Mouse (Mus musculus): Measurements from ENCODE around the gene Pak2. TPM values are rescaled to one million over a fixed set of nuclear protein-coding genes. Genes with fewer than 3 reads are reported as not detected.
A peak's percentile ranks its signal among the peaks of the same experiment; 100 is the strongest.

The Pak2 gene
- 43.8 and 47.4 TPM in 2 replicates for polyA plus RNA-seq (2015; fragmentation: Nextera tagmentation; extraction: Ambion mirVana)

GRCm38 (mm10) chr16:32078991-32079511 lies at the start of gene Pak2:
TSS of gene Pak2 (minus strand) at chr16:32079342.
- peak; percentile 88 for DNase-seq (ENCODE audit: low spot score)

- no peak for DNase-seq (ENCODE audit: low spot score)
Measured at GRCm38 (mm10) chr16:32127046-32127445, 47.9 kb upstream of the Pak2 start.

- no peak for DNase-seq (ENCODE audit: low spot score)
Measured at GRCm38 (mm10) chr16:32125364-32125763, 46.2 kb upstream of the Pak2 start.

DNA sequence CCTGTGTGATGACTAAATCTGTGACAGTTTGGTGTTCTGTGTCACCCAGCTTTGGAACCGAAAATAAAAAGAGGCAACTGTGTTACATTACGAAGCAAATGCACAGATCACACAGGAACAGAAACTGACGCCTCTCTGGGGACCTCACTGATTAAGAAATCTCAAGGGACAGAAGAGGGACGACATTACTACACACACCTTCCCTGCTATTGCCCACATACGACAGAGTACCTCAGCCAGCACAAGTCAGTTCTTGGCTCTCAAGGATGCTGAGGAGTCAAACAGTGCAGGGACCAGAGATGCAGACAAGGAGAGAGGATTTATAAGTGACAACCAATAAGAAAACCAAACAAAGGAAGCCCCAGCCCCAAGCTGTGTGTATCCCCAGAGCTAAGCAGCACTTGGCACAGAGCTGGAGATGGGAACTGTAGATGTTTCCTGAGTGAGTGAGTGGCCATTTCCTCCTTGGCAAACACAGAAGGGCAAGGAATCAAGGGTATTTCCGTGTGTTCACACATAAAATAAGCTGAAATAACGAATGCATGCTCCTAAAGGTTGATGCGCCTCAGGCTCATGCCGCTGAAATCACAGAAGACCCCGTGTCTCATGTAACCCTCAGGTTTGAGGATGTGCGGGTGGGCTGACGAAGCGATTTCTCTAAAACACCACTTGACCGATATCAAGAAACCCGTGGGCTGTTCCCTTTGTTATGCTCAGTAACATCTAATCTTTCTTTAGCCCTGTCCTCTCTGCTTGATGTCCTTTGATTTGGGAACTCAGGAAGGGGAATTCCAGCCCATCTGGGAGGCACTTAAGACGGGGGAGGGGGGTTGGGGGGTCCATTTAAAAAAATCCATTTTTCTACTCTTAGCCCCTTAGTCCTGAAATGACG lies 45.5 kb upstream of the Pak2 start:
- no peak for DNase-seq (ENCODE audit: low spot score)

- DNase-seq (ENCODE audit: low spot score) = no peak
Measured at GRCm38 (mm10) chr16:32124020-32124419, 44.9 kb upstream of the Pak2 start.

- no peak for DNase-seq (ENCODE audit: low spot score)
Measured at GRCm38 (mm10) chr16:32120454-32120853, 41.3 kb upstream of the Pak2 start.

DNA sequence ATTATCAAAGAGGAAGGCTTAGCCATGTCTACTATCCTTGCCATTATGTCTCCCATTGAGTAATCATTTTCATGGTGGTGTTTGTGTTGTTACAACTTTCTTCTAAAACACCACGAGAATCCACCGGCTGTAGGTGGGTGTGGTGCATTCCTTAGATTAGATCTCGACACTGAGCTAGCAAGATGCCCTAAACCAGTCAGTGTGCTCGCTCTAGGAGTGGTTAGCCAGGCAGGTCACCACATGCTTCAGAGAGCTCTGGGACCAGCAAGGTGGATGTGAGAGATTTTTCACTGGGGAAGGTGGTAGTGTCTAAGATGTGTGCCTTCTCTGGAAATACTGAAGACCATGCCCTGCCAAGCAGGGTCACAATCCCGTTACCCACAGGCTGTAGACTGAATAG lies 37.0 kb upstream of the Pak2 start:
- no peak for DNase-seq (ENCODE audit: low spot score)

GRCm38 (mm10) chr16:32115781-32116180 lies 36.6 kb upstream of the Pak2 start:
- DNase-seq (ENCODE audit: low spot score) = no peak

DNA sequence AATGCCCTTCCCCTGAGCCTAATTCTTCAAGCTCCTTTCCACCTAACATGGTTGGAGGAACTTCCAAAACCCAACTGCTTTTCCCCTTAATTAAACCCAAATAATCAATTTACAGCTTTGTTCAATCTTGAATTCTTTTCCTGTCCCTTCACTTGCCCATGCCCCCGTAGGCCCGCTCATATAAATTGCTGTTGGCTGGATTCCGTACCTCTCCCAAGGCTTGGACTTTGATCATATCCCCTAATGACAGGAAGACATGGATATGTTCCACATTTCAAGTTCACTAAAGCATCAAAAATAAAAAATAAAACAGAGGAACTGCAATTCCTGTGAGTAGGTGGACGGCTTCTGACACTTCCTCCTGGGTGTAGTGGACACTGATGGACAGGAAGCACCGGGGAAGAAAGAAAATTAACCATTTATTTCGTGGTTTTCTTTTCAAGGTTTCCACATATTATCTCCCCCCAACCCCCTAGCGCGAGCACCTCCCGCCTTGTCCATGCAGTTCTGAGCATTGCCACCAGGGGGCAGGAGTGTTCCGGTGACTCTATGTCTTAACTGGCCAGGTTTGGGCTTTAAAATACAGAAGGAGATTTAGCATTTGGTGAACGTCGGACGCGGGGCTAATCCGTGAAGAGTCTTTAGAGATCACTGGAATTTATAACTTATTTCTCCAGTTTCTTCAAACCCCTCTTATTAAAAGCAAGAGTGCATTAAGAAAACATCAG lies 36.0 kb upstream of the Pak2 start:
- peak; percentile 86 for DNase-seq (ENCODE audit: low spot score)

GRCm38 (mm10) chr16:32114406-32114805 lies 35.3 kb upstream of the Pak2 start:
- DNase-seq (ENCODE audit: low spot score) = no peak

- DNase-seq (ENCODE audit: low spot score) = peak; percentile 58
Measured at GRCm38 (mm10) chr16:32113541-32114218, 34.5 kb upstream of the Pak2 start.

GRCm38 (mm10) chr16:32110951-32111699 lies 32.0 kb upstream of the Pak2 start:
- DNase-seq (ENCODE audit: low spot score) = peak; percentile 63

- DNase-seq (ENCODE audit: low spot score) = no peak
Measured at GRCm38 (mm10) chr16:32108578-32108977, 29.4 kb upstream of the Pak2 start.

DNA sequence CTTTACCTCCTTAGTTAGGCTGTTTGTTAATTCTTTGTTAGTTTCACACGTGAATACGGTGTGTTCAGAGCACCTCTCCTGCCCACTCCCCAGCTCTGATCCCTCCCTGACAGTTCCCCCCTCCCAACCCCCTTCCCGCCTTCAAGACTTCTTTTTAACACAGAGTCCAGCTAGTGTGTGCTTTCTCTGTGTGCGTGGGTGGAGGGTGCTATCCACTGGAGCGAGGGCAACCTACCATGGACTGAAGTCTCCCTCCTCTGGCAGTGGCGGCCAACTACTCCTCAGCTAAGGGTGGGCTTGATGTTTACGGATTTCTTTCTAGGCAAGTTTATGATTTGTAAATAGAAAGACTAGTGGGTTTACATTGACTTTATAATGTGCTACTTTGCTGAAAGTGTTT lies 29.0 kb upstream of the Pak2 start:
- DNase-seq (ENCODE audit: low spot score) = peak; percentile 74

GRCm38 (mm10) chr16:32107342-32108045 lies 28.4 kb upstream of the Pak2 start:
- DNase-seq (ENCODE audit: low spot score) = peak; percentile 83

DNA sequence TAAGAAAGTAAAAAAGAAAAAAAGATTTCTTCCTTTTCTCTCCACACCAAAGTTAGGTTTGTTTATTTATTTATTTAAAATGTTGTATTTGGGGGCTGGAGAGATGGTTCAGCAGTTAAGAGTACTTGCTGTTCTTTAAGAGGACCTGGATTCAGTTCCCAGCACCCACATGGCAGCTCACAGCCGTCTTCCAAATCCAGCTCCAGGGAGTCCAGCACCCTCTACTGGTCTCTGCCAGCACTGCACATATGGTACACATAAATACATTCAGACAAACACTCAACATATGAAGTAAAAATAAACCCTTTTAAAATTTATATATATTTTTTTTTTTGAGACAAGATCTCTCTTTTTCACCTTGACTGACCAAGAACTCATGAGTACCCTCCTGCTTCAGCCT lies 26.6 kb upstream of the Pak2 start:
- DNase-seq (ENCODE audit: low spot score) = no peak

- no peak for DNase-seq (ENCODE audit: low spot score)
Measured at GRCm38 (mm10) chr16:32102295-32102694, 23.2 kb upstream of the Pak2 start.

DNA sequence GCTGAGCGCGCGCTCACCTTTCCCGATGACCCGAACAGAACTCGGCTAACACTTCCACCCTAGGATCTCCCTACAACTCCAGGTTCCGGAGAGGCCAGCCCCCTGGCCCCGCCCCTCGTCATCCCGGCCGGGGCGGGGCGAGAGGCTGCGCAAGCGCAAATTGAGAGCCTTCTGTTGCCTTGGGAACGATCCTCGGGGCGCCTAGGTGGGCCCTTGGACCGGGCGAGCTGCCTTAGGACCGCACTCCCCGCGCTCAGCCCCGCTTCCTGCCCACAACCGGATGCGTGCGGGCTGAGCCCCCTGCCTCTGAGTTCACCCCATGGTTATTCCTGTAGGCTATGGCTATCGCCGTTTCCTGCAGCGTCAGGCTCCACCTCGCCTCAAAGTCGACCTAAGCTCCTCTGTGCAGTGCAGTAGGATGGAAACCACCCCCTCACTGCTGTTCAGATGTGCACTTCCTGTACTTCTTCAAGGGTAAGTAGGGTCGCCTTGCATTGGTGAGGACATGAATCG lies 20.6 kb upstream of the Pak2 start, which contains the start of the genes Pigx and Cep19:
Pigx (minus strand) TSS at position 103 of the 513 bp plus-strand sequence.
Cep19 (plus strand) TSS at position 163 of the 513 bp plus-strand sequence.
- DNase-seq (ENCODE audit: low spot score) = peak; percentile 89

- peak; percentile 47 for DNase-seq (ENCODE audit: low spot score)
Measured at GRCm38 (mm10) chr16:32098897-32099637, 19.9 kb upstream of the Pak2 start.
